Mouse (Mus musculus) frontal cortex, postnatal 25 days (tissue): ENCODE results near the gene Arg1.

Experiments used
- DNase-seq, 2 experiments: peaks; one replicate each; pipeline ENCODE4 v3.0.0; 2022; ENCODE audit warnings: low spot score in 2 of 2

Arg1 gene

DNA sequence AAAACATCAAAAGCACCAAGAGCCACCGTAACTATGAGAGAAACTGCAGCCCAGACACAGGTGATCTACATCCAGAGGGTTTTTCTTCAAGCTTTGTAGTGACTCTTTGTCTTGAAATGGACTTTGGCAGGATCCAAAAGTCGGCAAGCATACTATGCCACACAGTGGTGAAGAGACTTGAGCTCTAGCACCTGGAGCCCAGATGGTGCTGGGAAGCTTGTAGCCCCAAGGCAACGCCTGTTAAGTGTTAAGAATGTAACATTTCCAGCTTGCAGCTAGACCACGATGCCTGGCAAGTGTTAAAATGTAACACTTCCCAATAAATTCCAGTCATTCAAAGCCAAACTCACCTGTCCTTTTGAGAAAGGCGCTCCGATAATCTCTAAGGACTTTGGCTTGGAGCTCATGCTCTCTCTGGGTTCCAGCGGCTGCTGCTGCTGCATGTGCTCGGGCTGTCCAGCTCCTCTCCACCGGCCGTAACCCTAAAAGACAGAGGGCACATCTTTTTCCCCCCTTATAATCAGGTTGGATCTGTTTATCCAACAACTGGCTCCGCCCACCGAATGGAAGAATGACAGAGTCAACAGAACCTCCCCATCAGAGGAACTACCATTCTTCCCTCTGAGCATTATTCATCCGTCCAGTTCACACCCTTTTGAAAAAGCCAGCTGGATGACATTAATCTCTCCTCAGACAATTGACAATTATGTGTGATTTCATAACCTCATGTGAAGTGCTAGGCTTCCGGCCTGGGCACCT is at the start of gene Arg1:
Gene Arg1 (minus strand): TSS at position 523 of the 759 bp plus-strand sequence.
- no peak for DNase-seq

DNA sequence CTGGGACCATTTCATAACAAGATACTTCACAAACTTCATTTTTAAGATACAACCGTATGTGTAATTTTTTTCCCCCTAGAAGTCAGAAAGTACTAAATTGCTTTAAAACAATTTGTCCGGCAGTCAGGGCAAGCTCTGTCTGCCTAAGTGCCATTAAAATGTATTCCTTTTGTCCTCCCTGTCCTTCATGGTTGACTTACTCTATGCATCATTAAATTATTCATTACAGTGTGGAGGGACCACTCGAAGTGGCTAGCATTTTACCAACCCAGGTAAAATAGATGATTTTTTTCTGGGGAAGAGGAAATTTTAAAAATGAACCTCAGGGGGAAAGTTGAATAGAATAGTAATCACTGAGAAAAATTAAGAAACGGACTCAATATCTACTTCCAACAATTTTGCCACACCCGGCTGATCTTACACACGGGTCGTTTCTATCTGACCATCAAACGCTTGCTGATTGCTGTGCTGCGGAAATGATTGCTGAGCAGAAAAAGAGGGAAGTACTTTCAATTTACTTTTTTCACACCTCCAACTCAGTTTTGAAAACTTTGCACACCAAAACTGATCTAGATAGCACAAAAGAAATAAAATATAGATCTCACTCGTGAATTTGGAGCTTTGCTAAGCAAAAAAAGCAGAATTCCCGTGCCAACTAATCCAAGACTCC is 46.7 kb upstream of the Arg1 start:
- DNase-seq: no peak

DNA sequence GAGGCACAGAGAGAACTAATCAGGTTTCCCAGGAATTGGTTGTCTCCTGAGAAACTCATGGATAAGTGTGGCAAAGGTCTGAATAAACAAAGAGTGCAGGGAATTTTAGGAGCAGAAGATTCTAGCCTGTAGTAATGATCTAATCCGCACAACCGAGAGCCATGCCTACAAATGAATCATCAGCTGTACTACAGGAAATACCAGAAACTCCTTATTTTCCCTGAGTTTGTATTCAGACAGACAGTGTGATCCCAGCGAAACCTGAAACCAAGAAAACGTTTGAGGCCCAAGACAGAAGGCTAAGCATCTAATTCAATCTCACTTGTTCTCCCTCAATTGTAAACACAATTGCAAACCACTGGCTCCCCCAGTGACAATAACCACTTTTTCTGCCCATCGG is 46.1 kb upstream of the Arg1 start:
- no peak for DNase-seq

DNA sequence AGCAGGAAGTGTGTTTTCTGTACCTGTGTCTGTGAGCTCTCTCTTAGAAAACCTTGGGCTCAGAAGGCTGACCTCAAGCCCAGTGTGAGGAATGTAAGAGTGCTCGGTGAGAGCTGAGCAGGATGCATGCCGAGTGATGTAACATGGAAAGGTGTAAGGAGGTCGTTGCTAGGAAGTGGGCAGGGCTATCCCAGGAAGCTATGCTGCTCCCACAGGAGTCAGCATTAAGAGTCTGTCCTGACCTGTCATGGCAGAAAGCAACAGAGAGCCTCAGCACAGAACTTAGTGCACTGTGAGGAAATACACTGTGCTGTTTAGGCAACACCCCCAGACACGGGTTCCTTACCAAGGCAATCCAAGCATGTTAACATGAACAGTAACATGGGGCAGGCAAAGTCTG is 45.6 kb upstream of the Arg1 start:
- DNase-seq: no peak

DNA sequence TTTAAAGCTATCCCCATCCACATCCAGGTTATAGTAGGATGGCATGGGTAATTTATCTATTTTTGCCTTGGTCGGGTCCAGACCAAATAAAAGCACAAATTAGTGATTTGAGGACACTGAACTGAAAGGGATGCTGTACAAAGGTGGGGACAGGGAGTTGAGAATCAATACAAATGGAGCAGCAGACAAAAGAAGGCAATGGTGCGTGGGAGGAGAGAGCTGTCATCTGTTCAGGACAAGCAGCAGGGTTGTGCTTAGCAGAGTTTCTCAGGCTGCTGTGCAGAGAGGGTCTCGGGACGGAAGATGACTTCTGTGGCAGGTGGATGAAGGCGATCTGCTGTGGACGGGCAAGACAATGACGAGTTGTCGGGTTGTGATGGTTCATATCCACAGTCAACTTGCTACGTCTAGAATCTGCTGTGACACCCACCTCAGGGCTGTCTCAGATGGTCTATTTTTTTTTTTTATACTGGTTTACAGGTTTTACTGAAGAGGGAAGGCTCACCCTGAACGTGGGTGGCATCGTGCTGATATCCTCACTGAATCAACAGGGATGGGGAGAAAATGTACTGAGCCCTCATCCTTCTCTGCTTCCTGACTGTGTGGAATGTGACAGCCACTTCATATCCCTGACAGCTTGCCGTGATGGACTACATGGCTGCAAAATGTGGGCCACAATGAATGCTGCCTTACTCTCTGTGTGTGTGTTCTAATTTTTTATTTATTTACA is 38.7 kb upstream of the Arg1 start:
- DNase-seq: no peak

DNA sequence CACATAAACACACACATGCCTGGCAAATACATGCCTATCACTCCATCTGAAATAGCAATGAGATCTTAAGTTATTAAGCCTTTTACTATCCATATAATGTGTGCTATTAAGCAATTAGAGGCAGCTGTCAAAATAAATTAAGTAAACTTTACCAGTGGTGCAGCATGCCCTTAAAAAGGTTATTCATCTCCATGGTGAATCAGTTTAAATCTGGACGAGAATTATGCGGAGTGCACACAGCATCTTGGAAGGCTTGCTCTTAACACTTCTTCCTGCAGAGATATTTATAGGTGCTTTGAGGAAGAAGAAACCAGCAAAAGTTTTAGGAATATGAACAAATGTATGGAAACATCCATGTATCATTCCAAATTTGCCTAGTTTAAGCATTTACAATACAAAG is 34.6 kb upstream of the Arg1 start:
- no peak for DNase-seq

DNA sequence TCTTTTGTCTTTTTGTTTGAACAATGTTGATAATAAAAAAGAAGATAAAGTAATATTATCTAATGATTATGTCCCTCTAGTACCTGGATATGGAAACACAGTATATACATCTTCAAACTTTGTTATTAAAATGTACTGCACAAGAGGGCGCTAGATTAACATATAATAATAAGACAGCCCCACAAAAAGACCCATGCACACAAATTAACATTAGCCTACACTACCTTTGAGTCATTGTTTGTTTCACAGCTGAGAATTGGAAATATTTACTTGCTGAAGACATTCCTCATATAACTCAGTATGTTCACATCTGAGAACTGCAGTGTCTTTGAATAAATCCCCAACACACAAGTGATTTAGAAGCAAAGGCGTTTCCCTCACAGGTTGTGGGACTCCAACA is 33.8 kb upstream of the Arg1 start:
- DNase-seq: no peak

DNA sequence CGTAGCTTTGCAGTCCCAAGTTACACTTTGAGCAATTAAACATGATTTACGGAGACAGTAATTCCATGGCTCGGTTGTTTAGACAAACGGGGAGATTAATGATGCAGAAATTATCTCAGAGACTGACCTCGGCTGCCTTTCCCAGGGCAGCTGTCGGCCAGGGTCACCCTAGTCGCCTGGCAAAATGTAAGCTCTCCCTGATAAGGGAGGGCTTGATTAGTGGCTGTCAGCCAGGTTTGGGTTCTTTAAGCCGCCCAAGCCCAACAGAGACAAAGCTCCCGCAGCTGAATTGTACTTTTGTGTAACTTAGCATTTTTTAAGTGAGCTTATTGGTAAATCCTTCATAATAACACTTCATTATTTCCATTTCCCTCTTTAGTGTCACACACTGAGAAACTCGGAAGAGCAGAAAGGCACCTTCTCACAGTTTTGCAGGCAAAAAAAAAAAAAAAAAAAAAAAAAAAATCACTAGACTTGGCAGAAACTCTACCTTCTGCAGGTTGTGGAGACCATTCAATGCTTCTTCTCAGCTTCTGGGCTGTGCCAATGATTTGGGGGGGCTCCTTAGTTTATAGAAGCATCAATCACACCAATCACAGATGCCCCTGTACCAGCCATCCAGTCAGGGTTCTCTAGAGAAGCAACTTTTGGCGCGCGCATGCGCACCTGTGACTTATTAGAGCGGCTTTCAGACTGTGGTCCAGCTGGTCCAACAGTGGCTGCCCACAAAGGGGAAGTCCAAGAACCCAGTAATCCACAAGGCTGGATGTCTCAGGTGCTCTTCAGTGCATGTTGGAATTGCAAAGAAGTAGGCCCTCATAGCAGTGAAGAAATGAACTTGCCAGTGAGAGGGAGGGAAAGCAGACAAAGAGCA is 32.0 kb upstream of the Arg1 start:
- DNase-seq: no peak

DNA sequence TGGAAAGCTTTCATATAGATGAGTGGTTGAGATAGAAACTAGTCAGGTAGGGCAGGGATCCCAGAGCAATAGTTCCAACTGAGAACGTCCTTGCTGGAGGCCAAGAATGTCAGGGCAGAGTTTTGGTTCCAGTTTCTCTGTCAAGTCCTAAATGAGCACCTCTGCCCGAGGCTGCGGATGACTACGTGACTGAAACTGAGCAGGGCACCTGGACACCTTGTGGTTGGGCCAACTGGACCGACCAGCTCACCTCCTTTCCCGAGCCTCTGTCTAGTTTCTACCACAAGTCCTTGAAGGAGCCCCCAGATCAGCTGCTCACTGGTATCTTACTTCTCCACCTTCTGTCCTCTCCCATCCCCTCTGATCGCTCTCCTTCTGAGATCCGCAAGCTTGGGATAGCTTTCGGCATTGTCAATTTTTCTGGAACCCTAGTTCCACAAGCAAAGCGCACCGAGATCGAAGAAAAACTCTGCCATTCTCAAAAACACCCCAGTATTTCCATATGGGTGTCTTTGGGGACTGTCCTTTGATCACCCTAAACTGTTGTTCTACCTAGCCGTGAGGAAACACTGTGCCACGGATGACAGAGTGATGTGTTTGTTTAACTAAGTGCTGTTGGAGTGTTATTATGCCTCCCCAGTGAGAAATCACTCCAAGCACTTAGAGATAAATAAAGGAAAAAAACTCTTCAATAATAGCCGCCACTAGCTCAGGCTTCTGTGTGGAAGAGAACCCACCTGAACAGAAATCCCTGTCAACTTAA is 31.2 kb upstream of the Arg1 start:
- DNase-seq: no peak

DNA sequence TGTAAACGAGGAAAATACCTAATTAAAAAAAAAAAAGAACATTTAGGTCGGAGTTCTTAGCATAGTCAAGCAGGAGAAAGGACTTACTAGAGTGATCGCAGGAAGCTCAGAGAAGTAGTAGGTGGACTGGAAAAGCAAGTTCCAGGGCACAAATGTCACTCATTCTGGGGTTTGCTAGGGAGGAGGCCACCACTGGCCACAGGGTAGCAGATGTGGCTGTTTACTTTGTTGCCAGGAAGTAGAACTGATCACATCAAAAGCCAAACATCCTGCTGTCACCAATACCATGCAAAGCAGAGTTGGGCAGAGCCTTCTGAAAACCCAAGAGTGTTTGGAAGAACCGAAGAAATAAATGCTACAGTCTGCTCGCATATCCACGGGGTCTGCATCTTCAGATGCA is 26.6 kb upstream of the Arg1 start:
- no peak for DNase-seq

DNA sequence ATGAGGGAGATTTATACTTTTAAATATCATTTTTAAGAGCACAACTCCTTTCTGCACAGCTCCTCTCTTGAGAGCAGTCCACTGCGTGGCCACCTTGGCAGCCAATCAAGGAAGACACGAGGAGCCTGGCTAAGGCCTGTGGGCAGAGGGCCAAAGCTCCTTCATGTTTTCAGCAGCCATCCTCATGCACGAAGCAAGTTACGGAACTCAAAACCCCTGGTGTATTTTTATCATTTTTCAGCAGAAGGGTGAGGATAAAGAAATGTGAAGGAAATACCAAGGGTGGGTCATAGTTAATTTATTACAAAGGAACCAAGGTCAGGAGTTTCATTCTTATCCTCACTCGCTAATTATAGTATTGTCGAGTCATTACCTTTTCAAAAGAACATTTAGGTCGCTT is 25.3 kb upstream of the Arg1 start:
- no peak for DNase-seq

DNA sequence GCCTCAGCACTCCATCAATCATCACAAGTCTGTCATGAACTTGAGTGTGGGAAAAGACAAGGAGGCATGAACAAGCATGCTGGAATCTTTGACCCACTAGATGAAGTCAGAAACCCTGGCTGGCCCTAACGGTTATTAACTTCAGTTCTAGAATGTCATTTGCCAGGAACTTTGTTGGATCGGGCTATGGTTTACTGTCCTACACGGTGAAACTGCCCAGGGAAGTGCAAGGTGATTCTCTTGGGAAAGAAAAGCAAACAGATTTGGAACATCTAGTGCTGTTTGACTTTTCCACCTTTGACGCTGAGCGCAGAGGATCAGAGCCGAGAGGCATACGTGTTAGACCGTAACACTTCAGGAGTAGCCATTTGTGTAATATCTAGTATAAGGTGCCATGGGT is 24.3 kb upstream of the Arg1 start:
- DNase-seq: no peak

DNA sequence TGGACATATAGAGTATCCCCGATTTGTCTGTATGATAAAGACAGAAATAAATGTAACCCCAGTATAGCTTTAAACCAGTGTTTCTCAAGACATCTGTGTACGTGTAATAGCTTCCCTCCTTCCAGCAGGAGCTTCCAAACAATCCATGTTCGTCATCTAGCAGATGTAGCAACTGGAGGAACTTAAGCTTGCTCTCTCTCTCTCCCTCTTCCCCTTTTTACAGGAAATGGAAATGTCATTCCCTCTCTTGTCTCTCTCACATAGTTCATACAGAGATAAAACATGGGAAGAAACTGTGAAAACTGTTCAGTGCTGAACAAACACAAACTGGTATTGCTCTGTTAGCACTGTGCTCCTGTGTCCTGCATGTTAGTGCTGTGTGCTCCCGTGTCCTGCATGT is 22.9 kb upstream of the Arg1 start:
- no peak for DNase-seq

DNA sequence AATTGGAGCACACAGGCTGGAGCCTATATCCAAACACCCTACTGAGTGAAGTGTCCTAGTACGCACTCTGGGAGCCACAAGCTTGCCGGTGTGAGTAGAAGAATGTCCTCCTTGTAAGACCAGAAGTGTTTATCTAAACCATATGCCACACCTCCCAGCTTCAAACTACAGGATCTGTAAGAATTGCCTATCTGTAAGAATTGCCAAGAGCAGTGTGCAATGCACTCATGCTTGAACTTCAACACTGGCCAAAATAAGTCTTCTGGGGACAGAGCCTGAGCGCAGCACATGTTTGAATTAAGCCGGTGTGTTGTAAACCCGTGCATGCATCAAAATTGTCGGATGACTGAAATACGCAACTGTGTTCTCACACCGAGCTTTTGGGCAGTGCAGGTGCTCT is 21.0 kb upstream of the Arg1 start:
- no peak for DNase-seq

DNA sequence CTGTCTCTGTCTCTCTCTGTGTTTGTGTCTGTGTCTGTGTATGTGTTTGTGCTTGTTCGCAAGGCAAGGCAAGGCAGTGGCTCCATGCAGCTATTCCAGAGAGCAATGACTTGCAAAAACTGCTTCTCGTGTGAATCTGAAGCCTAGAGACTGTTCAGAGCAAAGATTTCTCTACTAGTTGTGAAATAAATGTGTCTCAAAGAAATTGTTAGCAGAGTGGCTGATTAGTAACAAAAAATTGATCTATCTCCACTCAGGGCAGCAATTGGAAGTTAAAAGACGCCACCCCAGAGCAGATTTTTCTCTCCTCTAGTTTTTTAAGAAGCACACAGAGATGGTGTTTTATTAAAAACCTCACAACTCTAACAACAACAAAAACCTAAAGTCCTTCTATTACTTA is 20.6 kb upstream of the Arg1 start:
- DNase-seq: no peak

DNA sequence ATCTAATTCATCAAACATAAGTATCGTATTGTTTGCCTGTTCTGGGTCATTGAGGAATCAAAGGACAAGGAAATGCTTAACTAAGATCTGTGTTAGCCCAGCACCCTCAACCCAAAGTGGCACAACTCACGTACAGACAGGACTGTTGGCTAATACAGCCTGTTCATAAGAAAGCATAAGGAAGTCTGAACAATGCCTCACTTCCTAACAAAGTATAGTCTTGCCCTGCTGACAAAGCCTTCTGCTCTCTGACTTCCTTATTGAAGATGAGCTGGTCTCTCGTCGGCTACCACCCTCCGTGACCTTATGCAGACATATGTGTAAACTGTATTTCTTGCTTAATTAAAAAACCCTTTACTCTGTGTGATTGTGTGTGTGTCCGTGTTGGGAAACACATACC is 2.9 kb upstream of the Arg1 start:
- DNase-seq: no peak

DNA sequence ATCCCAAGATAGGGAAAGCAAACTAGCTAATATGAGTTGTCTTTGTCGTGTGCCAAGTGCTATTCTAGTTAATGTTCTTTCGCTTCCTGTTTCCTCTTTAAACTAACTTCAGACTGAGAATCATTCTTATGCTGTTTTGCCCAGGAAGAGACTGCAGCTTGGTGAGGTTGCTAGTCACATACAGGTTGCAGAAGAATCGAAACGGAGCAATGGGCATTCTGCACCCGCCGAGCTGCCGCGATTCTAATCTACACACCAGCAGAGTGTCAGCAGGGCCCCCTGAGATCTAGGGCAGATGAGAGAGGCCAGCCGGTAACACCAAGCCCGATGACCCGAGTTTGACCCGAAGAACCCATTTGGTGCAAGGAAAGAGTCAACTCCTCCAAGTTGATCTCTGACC is 788 bp upstream of the Arg1 start:
- DNase-seq: no peak

DNA sequence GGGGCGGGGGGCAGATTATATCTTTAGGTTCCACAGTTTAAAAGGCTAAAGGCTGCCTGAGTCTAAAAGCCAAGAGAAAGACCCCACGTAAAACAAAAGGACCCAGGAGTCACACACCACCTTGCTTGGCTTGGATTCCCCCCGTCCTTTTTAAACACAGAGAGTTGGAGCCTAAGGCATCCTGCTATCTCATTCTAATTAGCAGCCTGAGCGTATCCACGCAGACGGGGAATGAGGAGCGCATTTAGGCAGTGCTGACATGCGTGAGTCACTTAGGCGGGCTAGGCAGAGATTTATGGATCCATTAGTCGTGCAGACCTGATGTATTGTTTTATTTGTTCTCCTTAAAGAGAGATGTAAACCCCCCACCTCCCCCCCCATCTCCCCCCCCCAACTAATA is 904 bp downstream of the Arg1 start:
- no peak for DNase-seq

DNA sequence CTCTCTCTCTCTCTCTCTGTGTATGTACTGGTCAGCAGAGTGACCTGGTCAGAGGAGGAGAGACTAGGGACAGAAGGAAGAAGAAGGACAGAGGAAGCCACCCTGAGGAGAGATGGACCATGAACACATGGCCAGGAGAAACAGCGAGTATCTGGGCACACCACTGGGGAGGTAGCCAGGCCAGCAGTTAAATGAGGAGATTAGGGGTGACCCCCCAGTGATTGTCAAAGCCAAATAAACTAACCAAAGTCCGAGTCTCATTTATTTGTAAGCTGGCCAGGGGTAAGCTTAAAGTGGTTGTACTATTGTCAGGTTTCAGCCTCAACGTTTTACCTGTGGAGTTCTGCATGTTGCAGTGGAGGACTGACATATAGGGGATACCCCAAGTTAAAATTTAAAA is 3.0 kb downstream of the Arg1 start:
- no peak for DNase-seq

DNA sequence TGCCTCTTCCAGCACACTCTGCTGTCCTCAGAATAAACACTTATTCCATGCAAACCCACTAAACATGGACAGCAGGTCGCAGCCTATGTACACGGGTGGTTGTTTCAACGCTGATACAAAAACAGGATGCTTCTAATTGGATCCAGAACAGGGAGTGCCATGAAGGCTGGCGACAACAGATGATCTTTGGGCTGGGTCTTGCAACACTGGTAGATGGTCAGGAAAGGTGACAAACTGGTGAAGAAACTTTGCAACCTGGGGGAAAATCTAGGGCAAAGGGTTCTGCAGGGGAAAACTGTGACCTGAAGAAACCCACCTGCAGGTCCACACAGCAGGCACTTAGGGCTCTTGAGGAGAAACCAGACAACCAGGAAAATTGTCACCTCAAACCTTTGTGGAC is 4.3 kb downstream of the Arg1 start:
- no peak for DNase-seq

DNA sequence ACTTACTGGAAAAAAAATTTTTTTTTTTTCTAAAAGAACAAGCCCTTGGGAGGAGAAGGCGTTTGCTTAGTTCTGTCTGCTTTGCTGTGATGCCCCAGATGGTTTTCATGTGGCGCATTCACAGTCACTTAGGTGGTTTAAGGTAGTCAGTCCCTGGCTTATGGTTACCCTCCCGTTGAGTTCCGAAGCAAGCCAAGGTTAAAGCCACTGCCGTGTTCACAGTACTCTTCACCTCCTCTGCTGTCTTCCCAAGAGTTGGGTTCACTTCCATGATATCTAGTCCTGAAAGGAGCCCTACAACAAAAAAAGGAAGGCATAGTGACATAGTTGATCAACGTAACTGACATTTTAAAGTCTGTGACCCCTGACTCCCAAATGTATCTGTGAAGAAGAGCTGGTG is 11.8 kb downstream of the Arg1 start:
- no peak for DNase-seq
